Mouse (Mus musculus) thymus, postnatal 4 days (tissue): ENCODE measurements around the gene Fam185a.

Experiments
- DNase-seq: peaks from one replicate; pipeline ENCODE4 v3.0.0; 2021

Gene Fam185a

GRCm38 (mm10) chr5:21434148-21434929, 9.6 kb downstream of the Fam185a start:
- no peak for DNase-seq

- DNase-seq = no peak
Measured at GRCm38 (mm10) chr5:21436471-21436975, 11.8 kb downstream of the Fam185a start.

DNA sequence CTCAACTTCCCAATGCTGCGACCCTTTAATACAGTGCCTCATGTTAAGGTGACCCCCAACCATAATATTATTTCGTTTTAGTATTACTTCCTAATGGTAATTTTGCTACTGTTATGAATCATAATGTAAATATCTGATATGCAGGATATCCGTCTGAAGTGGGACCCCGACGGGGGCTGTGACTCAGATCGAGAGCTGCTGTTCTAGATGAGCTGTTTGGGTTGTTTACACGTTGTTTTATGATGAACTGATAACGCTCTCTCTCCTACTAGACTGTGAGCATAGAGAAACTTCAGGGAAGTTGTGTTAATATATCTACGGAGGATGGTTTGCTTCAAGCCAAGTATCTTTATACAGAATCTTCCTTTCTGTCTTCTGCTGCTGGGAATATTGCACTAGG, 13.7 kb downstream of the Fam185a start:
- DNase-seq = no peak

DNA sequence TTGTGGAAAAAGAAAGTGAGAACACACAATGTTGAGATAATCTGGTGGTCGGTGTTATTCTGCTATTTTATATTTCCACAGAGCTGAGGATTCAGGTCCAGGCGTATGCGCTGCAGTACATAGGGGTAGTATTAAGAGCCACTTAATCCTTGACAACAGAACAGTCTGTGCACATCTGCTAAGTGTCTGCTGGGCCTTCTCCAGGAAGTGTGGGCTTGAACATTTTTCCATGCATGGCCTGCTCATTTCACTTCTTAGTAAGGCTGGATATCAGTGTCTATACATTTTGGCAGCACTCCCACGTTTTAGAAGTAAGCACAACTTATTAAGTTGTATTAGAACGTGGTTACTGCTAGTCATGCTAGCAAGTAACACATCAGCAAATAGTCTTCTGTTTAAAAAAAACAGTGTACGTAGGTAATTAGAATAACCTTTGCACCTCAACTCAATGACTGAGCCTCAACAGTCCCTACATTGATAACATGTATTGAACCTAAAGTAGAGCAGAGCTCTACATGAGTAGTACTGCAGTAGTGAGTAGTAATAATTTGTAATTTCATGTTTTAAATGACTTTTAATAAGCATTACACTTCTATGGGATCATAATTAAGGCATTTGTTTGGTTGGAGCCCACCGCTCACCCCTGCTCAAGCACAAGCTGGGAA, 14.8 kb downstream of the Fam185a start:
- DNase-seq = no peak

DNA sequence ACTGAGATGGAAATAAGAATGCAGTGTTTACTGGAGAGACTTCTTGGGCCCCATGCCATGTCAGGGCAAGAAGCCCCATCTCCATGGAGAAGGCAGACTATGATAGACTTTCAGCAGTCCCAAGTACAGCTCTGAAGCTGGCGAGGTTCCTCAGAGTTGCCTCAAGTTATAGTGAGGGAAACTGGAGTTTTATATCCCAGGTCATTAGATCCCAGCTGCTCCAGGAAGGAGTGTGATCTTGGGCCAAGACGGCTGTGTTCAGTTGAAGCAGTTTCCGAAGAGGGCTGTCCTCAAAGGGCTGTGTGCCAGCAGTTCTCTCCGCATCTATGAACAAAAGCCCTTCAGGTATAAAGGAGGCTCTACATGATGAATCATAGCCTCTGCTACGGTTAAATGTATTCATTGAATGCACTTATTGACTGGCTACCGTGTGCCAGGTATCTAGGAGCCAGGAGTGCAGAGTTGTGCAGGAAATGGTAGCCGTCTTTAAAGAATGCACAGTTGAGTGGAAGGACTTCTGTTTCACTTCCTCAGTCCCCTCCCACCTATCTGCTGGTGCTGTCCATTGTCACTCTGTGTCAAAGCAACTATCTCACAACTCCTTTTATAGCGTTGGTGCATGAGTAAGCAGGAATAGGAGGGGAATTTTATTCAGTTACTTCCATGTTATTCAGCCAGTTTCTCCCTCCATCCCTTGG, 16.2 kb downstream of the Fam185a start:
- no peak for DNase-seq

- DNase-seq = no peak
Measured at GRCm38 (mm10) chr5:21467387-21467786, 42.6 kb downstream of the Fam185a start.

DNA sequence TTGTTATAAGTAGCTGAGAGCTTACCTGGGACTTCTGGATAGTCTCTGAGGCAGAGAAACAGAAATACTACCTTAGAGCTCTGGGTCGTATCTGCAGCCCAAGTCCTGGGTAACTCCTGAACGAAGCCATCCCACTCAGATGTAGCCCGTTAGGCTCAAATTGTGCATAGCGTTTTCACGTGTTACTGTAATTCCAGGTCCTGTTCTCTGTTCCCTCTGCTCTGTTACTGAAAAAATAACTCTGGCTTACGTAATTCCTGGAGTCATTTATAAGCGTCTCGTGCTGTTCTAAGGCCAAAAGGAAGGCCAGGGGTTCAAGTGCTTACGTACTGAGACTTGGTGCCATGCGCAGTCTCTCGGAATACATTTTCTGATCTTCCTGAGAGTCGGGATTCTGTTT, 43.3 kb downstream of the Fam185a start:
- no peak for DNase-seq

DNA sequence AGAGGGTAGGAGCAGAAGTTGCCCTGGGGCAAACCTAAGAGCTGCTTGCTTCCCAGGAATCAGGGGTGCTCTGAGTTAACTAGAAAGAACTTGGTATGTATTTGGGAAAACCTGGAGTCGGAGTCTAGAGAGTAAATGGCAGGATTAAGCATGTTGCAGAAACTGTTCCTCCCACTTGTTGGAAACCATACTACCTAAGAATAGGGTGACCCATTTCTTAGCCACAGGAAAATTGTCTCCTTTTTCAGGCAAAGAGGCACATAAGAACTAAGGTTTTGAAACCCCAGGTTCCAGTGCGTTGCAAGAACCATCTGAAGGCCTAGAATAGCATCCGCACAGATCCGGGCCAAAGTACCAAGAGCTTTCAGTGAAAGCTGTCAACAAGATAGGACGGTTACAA, 53.7 kb downstream of the Fam185a start:
- no peak for DNase-seq

- DNase-seq = no peak
Measured at GRCm38 (mm10) chr5:21479746-21480145, 55.0 kb downstream of the Fam185a start.

GRCm38 (mm10) chr5:21481521-21481920, 56.8 kb downstream of the Fam185a start:
- no peak for DNase-seq

DNA sequence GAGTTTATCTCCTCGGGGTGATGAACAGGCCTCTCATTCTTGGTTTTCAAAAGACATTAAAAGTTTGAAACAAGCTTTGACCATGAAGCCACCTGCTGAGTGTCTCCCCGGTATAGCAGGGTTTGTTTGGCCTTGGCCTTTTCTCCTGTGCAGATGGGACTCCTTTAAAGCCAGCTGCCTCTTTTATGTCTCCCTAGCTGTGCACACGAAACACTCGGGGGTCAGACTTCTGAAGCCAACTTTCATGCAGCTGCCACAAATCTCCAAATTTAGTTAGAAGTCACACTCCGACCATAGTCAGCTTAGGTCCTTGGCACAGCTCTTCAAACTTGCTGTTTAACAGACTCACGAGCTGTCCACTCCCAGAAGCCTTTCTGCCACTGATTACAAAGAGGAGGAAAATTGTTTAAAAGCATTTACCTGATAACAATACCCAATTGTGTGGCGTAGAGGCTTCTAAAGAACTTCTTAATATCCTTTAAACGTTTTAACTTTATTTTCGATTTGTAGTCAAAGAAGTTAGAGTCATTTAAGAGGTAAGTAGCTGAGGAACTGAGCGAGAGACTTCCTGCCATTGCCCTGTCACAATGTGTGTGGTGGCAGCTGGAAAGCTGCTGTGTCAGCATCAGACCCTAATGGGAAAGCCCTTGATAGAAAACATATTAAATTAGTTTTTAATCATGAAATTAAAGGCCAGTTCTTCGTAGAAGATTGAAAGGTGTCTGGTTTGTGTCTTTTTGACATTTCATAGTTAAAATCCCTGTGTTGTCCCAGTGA, 57.9 kb downstream of the Fam185a start:
- no peak for DNase-seq

DNA sequence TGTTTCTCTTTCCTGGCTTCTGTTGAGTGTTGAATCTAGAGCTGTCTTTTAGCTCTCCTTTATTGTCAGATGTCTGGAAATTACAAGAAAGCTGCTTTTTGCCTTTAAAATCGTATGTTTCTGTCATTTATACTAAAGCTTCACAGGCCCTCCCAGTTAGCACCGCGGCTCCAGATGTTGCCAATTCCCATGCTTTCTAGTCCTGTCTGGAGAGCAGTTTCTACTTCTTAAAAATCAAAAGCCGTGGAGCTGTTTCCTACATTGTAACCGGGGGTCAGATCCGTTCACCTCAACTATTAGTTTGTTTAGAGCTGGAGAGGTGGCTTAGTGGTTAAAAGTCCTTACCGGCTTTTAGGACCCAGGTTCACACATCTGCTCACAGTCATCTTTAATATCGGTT, 58.5 kb downstream of the Fam185a start:
- no peak for DNase-seq

- DNase-seq = no peak
Measured at GRCm38 (mm10) chr5:21485197-21485829, 60.6 kb downstream of the Fam185a start.

- no peak for DNase-seq
Measured at GRCm38 (mm10) chr5:21486798-21487197, 62.0 kb downstream of the Fam185a start.

DNA sequence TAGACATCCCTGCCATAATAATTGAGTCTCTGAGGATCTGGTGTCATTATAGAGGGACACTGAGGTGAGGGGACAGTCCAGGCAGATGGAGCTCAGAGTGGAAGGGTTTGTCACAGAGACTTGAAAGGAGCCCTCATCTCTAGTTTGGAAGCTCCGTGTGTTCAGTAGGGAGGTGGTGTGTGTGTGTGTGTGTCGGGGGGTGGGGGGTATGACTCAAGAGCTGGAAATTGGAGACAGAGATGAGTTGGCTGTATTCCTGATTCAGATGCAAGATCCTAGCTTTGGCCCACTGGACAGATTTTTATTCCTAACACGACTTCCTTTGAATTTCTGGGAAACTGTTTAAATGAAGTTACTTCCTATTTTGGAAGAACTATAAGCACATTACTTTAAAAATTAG, 62.5 kb downstream of the Fam185a start:
- no peak for DNase-seq

- DNase-seq = no peak
Measured at GRCm38 (mm10) chr5:21487716-21488115, 63.0 kb downstream of the Fam185a start.

DNA sequence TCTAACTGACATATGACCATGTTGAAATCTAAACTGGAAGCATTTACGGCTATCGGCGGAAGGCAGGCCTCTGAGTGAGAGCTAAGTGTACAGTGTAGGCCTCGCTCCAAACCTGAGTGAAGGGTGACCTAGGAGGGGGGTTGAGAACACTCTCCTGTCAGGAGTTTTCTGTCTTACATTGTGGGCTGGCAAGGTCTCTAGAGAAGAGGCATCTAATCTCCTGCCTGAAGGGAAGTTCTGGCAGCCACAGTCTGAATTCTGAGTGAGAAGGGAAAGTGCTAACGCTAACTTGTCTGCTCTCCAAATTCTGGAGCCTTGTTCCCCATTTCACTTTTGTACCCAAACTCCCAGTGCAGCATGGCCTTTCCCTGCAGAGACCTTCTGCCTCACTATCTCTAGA, 63.7 kb downstream of the Fam185a start:
- no peak for DNase-seq

GRCm38 (mm10) chr5:21489135-21489534, 64.4 kb downstream of the Fam185a start:
- no peak for DNase-seq

- DNase-seq = no peak
Measured at GRCm38 (mm10) chr5:21491469-21491868, 66.7 kb downstream of the Fam185a start.

GRCm38 (mm10) chr5:21492213-21492612, 67.5 kb downstream of the Fam185a start:
- no peak for DNase-seq

- DNase-seq = no peak
Measured at GRCm38 (mm10) chr5:21493294-21493999, 68.7 kb downstream of the Fam185a start.

DNA sequence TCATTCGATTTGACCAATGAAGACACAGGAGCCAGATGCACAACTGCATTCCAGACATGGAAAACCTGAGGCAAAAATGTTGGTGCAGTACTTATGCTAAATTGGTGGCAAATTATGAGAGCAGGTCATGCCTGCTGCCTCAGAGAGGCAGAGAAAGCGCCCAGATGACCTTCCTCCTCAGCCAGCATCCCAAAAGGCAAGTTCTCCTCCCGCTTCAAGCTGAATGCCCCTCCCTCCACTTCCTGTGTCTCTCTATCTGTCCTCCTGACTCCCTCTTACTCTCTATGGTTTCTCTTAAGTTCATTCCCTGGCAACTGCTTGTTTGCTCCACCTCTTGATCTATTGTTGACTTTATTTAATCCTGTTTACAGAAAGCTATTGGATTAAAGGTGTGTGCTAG, 70.0 kb downstream of the Fam185a start:
- DNase-seq = no peak
